Mouse (Mus musculus): ENCODE results near the gene Cog5. TPM values are rescaled to one million over a fixed set of nuclear protein-coding genes. Genes with fewer than 3 reads are reported as not detected.

The Cog5 gene
- polyA plus RNA-seq, 1 experiment from 2014 or later = 29.7 TPM

DNA sequence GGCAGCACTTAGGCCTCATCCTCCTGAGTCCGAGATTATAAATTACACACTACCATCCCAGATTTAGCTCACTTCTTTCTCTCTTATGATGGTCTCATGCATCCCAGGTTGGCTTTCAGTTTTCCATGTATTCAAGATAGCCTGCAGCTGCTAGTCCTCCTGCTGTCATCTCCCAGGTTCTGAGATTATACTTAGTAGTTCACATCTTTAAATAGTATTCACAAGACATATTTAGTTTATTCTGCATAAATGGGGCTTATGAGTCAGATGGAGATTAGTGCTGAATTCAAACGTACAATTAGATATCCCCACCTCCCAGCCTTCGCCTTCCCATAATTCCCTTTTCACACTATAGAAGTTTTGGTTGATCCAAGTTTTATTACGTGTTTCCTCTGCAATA, 222.1 kb downstream of the Cog5 start:
- Histone ChIP-seq H3K9ac (no peak overlapping the region), H3K27me3 (replicated peaks) (no peaks in the 10 kb centered on the region), H3K4me3 (replicated peaks) (no peak overlapping the region), H3K4me2 (no peak overlapping the region), H3K9me3 (no peaks in the 10 kb centered on the region), H3K36me3 (no peaks in the 10 kb centered on the region), H3K4me1 (no peaks in the 10 kb centered on the region), H3K27ac (no peak overlapping the region)
- WGBS = 78% methylated on average over 4 of the region's 4 CpGs
- no peak for ATAC-seq (ENCODE audit: insufficient read depth, low FRiP score, low read depth)

DNA sequence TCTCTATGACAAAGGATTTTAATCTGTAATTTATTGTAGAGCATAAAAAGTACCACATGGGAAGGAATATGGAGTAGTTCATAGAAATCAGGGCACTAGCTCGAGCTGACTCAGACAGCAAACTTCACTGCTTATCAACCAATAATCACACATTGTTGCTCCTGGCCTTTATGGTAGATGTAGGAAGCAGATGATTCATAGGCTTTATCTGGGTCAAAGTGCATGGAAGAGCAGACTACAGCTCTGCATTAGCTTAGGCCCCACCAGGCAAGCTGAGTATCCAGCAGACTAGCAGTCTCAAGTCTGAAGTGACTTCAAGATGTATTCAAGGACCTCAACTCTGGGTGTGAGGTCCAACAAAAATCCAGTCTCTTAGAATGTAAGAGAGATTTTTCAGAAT, 228.1 kb downstream of the Cog5 start:
- no peak overlapping the region for H3K4me2 ChIP-seq
- H3K27ac ChIP-seq = no peak overlapping the region
- 0 out of 2 replicates have a peak, but pooled peaks cover 2% of the 10 kb centered on the region for H3K36me3 ChIP-seq
- no peaks in the 10 kb centered on the region for H3K9me3 ChIP-seq
- H3K4me3 ChIP-seq (replicated peaks) = no peak overlapping the region
- ATAC-seq (ENCODE audit: insufficient read depth, low FRiP score, low read depth) = no peak
- WGBS = 49% methylated on average over 1 of the region's 1 CpGs
- H3K9ac ChIP-seq = no peak overlapping the region
- H3K4me1 ChIP-seq = no peaks in the 10 kb centered on the region
- H3K27me3 ChIP-seq (replicated peaks) = no peaks in the 10 kb centered on the region

DNA sequence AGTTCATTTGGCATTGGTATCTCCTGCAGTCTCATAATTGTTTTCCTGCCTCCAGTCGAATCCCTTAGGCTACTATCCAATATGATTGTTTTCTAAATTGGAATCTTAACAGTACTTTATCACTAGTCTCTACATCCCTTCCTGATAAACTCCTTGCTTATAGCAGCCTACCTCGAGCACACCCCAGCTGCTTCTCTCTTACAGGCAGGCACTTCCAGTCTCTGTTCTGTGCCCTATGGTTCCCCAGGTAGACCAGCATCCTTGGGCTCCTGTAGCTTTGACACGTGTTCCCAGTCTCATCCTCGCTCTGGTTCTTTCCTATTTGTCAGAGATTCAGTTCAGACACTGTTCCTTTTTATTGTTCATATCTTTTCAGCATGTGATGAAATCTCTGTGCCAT, 229.7 kb downstream of the Cog5 start:
- 85% methylated on average over 4 of the region's 4 CpGs for WGBS
- H3K9me3 ChIP-seq = no peaks in the 10 kb centered on the region
- no peak overlapping the region for H3K27ac ChIP-seq
- no peak overlapping the region for H3K4me3 ChIP-seq (replicated peaks)
- H3K9ac ChIP-seq = no peak overlapping the region
- H3K4me2 ChIP-seq = no peak overlapping the region
- H3K36me3 ChIP-seq = 0 out of 2 replicates have a peak, but pooled peaks cover 2% of the 10 kb centered on the region
- H3K27me3 ChIP-seq (replicated peaks) = no peaks in the 10 kb centered on the region
- no peak for ATAC-seq (ENCODE audit: insufficient read depth, low FRiP score, low read depth)
- no peaks in the 10 kb centered on the region for H3K4me1 ChIP-seq

DNA sequence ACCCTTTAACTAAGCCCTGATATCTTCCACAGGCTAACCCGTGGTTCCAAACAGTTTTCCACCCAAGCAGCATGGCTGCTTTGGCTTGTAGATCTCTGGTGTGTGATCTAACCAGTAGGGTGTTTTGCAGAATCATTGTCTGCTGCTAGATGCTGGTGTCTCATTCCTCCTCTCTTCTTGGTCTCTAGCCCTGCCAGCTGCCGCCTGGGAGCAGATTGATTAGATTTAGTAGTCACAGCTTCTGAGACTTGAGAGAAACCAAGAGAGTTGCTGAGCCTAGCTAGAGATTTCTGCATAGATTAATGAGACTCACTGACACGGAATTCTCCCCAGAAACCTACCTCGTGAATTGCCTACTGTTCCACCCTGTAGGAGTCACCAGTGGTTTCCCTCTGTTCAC, 230.4 kb downstream of the Cog5 start:
- H3K27me3 ChIP-seq (replicated peaks) = no peaks in the 10 kb centered on the region
- H3K4me3 ChIP-seq (replicated peaks) = no peak overlapping the region
- H3K4me2 ChIP-seq = no peak overlapping the region
- 75% methylated on average over 4 of the region's 4 CpGs for WGBS
- H3K9me3 ChIP-seq = no peaks in the 10 kb centered on the region
- no peak overlapping the region for H3K9ac ChIP-seq
- no peak overlapping the region for H3K27ac ChIP-seq
- no peak for ATAC-seq (ENCODE audit: insufficient read depth, low FRiP score, low read depth)
- H3K4me1 ChIP-seq = no peaks in the 10 kb centered on the region
- 0 out of 2 replicates have a peak, but pooled peaks cover 2% of the 10 kb centered on the region for H3K36me3 ChIP-seq

DNA sequence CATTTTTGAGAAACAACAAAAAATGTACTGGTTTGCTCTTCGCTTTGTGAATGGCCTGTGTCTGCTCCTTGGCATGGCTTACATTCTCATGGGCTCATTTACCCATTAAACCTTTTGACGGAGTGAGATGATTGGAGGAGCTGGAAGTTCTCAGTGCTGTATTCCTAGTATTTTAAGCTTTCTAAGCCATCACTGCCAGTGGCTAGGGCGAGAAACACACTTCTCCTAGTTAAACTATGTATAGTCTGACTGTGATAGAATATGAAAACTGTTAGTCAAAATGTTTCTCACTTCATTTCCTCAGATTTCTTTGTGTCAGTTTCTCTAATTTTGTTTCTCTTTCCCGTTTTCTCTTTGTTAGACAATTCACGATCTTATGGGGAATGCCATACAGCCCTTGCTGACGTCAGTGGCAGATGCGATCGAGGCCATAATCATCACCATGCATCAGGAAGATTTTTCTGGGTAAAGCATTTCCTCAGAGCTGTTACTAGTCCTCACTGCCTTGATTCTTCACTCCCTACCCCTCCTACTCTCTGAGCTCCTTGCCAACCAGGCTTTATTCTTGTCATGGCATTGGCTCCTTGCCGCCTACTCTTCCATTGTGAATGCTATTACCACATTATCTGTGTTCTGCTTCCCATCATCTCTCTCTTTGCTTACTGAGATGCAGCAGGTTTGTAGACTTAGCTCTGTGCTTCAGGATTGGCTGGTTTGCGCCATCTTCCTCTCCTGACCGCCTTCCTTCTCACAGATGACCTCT, 231.4 kb downstream of the Cog5 start:
- Histone ChIP-seq H3K4me1 (no peaks in the 10 kb centered on the region), H3K4me3 (replicated peaks) (no peak overlapping the region), H3K4me2 (no peak overlapping the region), H3K9me3 (no peaks in the 10 kb centered on the region), H3K9ac (no peak overlapping the region), H3K27ac (no peak overlapping the region), H3K27me3 (replicated peaks) (no peaks in the 10 kb centered on the region), H3K36me3 (0 out of 2 replicates have a peak, but pooled peaks cover 2% of the 10 kb centered on the region)
- WGBS = 92% methylated on average over 11 of the region's 11 CpGs
- no peak for ATAC-seq (ENCODE audit: insufficient read depth, low FRiP score, low read depth)

DNA sequence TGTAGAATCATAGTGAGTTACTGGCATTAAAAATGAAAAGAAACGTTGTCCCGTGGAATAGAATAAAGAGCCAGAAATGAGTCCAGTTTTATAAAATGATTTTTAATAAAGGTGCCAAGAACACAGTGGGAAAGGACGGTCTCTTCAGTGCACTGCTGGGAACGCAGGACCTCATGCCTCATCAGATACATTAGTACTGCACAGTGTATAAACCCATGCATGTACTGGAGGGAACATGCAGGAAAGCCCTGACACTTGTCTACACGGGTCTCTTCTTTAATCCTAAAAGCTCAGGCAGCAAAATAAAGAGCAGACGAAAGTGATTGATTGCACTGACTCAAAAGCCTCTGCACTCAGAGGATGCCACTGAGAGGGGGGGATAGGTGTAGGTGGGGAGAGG, 236.0 kb downstream of the Cog5 start:
- 58% methylated on average over 6 of the region's 6 CpGs for WGBS
- H3K4me3 ChIP-seq (replicated peaks) = no peak overlapping the region
- no peak overlapping the region for H3K9ac ChIP-seq
- H3K4me2 ChIP-seq = no peak overlapping the region
- no peaks in the 10 kb centered on the region for H3K9me3 ChIP-seq
- no peaks in the 10 kb centered on the region for H3K4me1 ChIP-seq
- no peaks in the 10 kb centered on the region for H3K27me3 ChIP-seq (replicated peaks)
- H3K27ac ChIP-seq = no peak overlapping the region
- 0 out of 2 replicates have a peak, but pooled peaks cover 2% of the 10 kb centered on the region for H3K36me3 ChIP-seq
- no peak for ATAC-seq (ENCODE audit: insufficient read depth, low FRiP score, low read depth)

DNA sequence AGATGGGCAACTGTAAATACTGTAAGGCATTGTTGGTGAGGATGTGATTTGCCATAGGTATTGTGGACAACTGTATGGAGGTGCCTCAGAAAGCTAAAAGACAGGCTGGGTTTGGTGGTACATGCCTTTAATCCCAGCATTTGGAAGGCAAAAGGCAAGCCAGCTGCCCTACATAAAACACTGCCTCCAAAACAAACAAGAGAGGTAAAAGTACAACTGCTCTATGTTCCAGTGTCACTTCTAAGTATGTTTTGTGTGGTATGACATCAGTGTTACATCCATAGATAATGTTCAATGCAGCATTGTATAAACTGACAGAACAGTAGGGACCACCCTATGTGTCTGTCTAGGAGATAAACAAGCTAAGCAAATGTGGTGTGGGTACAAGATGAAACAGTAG, 237.4 kb downstream of the Cog5 start:
- ATAC-seq (ENCODE audit: insufficient read depth, low FRiP score, low read depth) = no peak
- H3K4me1 ChIP-seq = no peaks in the 10 kb centered on the region
- no peaks in the 10 kb centered on the region for H3K9me3 ChIP-seq
- H3K9ac ChIP-seq = no peak overlapping the region
- no peak overlapping the region for H3K27ac ChIP-seq
- no peaks in the 10 kb centered on the region for H3K27me3 ChIP-seq (replicated peaks)
- no peak overlapping the region for H3K4me3 ChIP-seq (replicated peaks)
- no peak overlapping the region for H3K4me2 ChIP-seq
- 0 out of 2 replicates have a peak, but pooled peaks cover 2% of the 10 kb centered on the region for H3K36me3 ChIP-seq

DNA sequence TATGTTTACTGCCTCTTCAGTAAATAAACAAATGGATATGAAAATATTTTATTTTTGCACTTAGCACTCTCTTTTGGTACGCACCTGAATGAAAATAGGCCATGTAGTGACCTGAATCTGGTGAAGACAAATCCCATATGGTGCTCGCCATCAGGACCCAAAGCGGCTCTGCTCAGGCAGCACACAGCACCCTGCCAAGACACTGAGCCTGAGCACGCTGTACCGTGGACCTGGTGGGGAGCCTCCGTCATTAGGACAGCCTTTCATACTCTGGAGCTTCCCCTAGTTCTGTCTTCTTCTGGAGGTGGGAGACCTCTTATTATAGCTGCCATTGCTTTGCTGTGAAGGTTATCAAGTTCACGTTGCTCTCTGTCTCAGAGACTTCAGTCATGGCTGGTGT, 238.1 kb downstream of the Cog5 start:
- H3K27ac ChIP-seq = no peak overlapping the region
- 88% methylated on average over 7 of the region's 7 CpGs for WGBS
- ATAC-seq (ENCODE audit: insufficient read depth, low FRiP score, low read depth) = no peak
- H3K36me3 ChIP-seq = no peaks in the 10 kb centered on the region
- H3K4me2 ChIP-seq = no peak overlapping the region
- H3K4me1 ChIP-seq = no peaks in the 10 kb centered on the region
- no peak overlapping the region for H3K4me3 ChIP-seq (replicated peaks)
- no peak overlapping the region for H3K9ac ChIP-seq
- H3K9me3 ChIP-seq = no peaks in the 10 kb centered on the region
- H3K27me3 ChIP-seq (replicated peaks) = no peaks in the 10 kb centered on the region

DNA sequence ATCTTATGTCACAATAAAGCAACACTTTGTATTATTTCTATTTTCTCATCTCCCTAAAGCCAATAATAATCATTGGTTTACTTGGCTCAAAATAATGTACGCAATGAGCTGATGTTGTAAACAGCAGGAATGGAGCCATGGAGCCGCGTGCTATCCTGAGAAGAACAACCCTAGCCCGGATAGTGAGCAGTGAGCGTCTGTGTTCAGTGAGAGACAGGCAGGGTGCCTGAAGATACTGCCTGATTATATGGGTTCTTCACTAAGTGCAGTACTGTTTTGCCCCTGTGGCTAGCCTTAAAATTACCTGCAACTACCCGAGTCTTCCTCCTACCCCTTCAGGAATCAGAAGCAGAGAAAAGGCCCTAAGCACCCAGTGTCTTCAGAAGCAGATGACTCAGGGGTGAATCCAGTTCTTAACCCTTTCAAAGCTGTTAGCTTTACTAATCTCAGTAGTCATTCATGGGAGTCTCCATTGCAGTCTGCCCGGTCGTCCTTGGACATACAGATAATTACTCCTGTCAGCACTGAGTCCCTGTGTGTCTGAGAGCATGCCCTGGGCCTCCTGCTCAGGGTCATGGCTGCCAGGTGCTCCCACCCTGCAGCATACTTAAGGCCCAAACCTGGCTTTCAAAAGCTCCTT, 240.5 kb downstream of the Cog5 start:
- H3K9me3 ChIP-seq = no peaks in the 10 kb centered on the region
- no peak overlapping the region for H3K4me2 ChIP-seq
- no peak overlapping the region for H3K9ac ChIP-seq
- no peak overlapping the region for H3K27ac ChIP-seq
- no peak overlapping the region for H3K4me3 ChIP-seq (replicated peaks)
- H3K36me3 ChIP-seq = no peaks in the 10 kb centered on the region
- no peaks in the 10 kb centered on the region for H3K27me3 ChIP-seq (replicated peaks)
- 44% methylated on average over 8 of the region's 8 CpGs for WGBS
- no peaks in the 10 kb centered on the region for H3K4me1 ChIP-seq
- ATAC-seq (ENCODE audit: insufficient read depth, low FRiP score, low read depth) = no peak

DNA sequence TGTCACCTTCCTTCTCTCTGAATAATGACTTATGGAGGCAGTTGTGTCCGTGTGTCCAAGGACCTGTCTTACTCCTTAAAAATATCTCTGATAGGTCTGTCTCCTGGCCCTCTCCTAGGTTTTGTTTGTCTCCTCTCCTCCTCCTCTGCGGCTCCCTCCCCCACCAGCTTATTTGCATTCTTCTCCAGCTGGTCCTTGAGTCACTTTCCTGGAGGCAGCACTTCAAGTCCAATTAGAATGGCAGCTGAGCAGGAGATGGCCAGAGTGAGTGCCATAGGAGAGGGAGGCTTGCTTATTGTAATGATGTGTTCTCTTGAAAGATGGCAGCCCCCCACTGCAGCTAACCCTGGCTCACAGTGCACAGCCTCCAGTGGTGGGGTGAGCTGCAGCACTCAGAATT, 241.2 kb downstream of the Cog5 start:
- 27% methylated on average over 2 of the region's 2 CpGs for WGBS
- ATAC-seq (ENCODE audit: insufficient read depth, low FRiP score, low read depth) = no peak; the same call in 1 of the 2 replicates
- H3K9me3 ChIP-seq = no peaks in the 10 kb centered on the region
- no peak overlapping the region for H3K4me2 ChIP-seq
- H3K27ac ChIP-seq = no peak overlapping the region
- no peaks in the 10 kb centered on the region for H3K27me3 ChIP-seq (replicated peaks)
- no peak overlapping the region for H3K9ac ChIP-seq
- H3K4me1 ChIP-seq = no peaks in the 10 kb centered on the region
- H3K36me3 ChIP-seq = no peaks in the 10 kb centered on the region
- H3K4me3 ChIP-seq (replicated peaks) = no peak overlapping the region

DNA sequence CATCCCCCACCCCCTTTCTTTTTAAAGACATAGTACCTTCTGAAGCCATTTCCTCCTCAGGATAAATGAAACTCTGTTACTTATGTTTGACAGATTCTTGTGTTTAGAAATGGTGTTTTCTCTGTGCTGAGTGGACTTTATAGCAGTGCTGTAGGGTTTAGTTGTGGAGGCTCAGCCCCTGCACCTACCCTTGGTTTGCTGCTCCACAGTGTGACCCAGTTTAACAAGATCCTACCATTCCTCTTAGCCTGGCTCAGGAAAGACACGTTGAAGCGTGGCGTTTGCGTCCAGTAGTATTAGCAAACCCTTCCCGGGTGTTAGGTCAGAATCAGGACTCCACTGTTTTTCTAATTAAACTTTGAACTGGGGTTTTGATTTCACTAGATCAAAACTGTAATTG, 241.6 kb downstream of the Cog5 start:
- no peak overlapping the region for H3K4me3 ChIP-seq (replicated peaks)
- no peaks in the 10 kb centered on the region for H3K4me1 ChIP-seq
- no peak overlapping the region for H3K9ac ChIP-seq
- no peak overlapping the region for H3K4me2 ChIP-seq
- H3K27ac ChIP-seq = no peak overlapping the region
- H3K36me3 ChIP-seq = no peaks in the 10 kb centered on the region
- WGBS = 52% methylated on average over 5 of the region's 5 CpGs
- H3K9me3 ChIP-seq = no peaks in the 10 kb centered on the region
- ATAC-seq (ENCODE audit: insufficient read depth, low FRiP score, low read depth) = no peak
- no peaks in the 10 kb centered on the region for H3K27me3 ChIP-seq (replicated peaks)

DNA sequence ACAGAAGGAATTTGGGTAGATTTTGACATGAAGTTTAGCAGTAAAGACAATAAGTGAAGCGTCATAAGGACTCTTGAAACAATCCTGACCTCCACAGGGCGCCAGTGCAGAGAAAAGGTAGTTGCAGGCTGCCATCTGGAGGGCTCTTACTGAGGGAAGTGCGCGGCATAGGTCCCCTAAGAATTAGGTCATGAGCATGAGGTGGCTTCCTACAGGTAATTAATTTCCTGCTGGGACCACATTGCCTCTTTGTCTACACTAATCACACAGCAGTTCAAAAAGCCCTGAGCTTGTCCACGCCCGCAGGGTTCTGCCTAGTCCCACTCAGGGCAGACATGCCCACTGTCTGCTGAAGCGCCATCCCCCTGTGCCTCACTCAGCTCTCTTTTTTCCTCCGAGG, 242.3 kb downstream of the Cog5 start:
- 64% methylated on average over 8 of the region's 8 CpGs for WGBS
- Histone ChIP-seq H3K9me3 (no peaks in the 10 kb centered on the region), H3K9ac (no peak overlapping the region), H3K36me3 (no peaks in the 10 kb centered on the region), H3K27ac (no peak overlapping the region), H3K27me3 (replicated peaks) (no peaks in the 10 kb centered on the region), H3K4me1 (no peaks in the 10 kb centered on the region), H3K4me3 (replicated peaks) (no peak overlapping the region), H3K4me2 (no peak overlapping the region)
- ATAC-seq (ENCODE audit: insufficient read depth, low FRiP score, low read depth) = no peak; the same call in 1 of the 2 replicates

Measured in stomach, embryonic 15.5 days (tissue).